Mouse (Mus musculus): Measurements from ENCODE around the gene Qrfp. TPM values are rescaled to one million over a fixed set of nuclear protein-coding genes. Genes with fewer than 3 reads are reported as not detected.
A peak's percentile ranks its signal among the peaks of the same experiment; 100 is the strongest.

Gene Qrfp
- polyA plus RNA-seq (2015; fragmentation: Nextera tagmentation; extraction: Ambion mirVana) = 0.06 and 0.12 TPM in 2 replicates

GRCm38 (mm10) chr2:31810444-31810843 is at the start of gene Qrfp:
Gene Qrfp, minus strand, starts transcription at chr2:31810580.
- 39% methylated on average over 12 of the region's 12 CpGs for WGBS

GRCm38 (mm10) chr2:31858500-31858899 is 48.1 kb upstream of the Qrfp start:
- H3K4me1 ChIP-seq (replicated peaks) = peaks cover 44% of the 10 kb centered on the region
- peak overlapping the region; percentile 28 for H3K4me2 ChIP-seq (replicated peaks)
- no peaks in the 10 kb centered on the region for H3K9me3 ChIP-seq
- H3K27ac ChIP-seq = peak overlapping the region; percentile 60
- no peak overlapping the region for H3K9ac ChIP-seq (replicated peaks)
- H3K36me3 ChIP-seq = no peaks in the 10 kb centered on the region
- peaks cover 7% of the 10 kb centered on the region for H3K27me3 ChIP-seq
- WGBS = 6% methylated on average over 12 of the region's 12 CpGs
- H3K4me3 ChIP-seq (replicated peaks) = no peak overlapping the region
- ATAC-seq = peak; percentile 68

More at GRCm38 (mm10) chr2:31810444-31810843, at the start of gene Qrfp:
- no peak within 1 kb of the TSS for H3K4me2 ChIP-seq (replicated peaks)
- H3K4me3 ChIP-seq (replicated peaks) = no peak within 1 kb of the TSS
- H3K27ac ChIP-seq = peak within 1 kb of the TSS; percentile 88
- H3K27me3 ChIP-seq = no peaks in the 10 kb centered on the region
- no peaks in the 10 kb centered on the region for H3K36me3 ChIP-seq
- H3K9ac ChIP-seq (replicated peaks) = peak within 1 kb of the TSS; percentile 36; the same call in 1 of the 2 replicates
- peaks cover 55% of the 10 kb centered on the region for H3K4me1 ChIP-seq (replicated peaks)
- H3K9me3 ChIP-seq = no peaks in the 10 kb centered on the region
- ATAC-seq = no peak

GRCm38 (mm10) chr2:31857180-31857579 is 46.8 kb upstream of the Qrfp start:
- WGBS = 68% methylated on average over 6 of the region's 6 CpGs

GRCm38 (mm10) chr2:31855991-31856390 is 45.6 kb upstream of the Qrfp start:
- no peak for ATAC-seq
- WGBS = 75% methylated on average over 8 of the region's 8 CpGs
- Histone ChIP-seq H3K27ac (no peak overlapping the region), H3K9me3 (no peaks in the 10 kb centered on the region), H3K4me1 (replicated peaks) (peaks cover 44% of the 10 kb centered on the region), H3K9ac (replicated peaks) (no peak overlapping the region), H3K27me3 (peaks cover 17% of the 10 kb centered on the region), H3K4me2 (replicated peaks) (no peak overlapping the region), H3K36me3 (no peaks in the 10 kb centered on the region), H3K4me3 (replicated peaks) (no peak overlapping the region)

More at GRCm38 (mm10) chr2:31857180-31857579, 46.8 kb upstream of the Qrfp start:
- H3K27ac ChIP-seq = 0 out of 2 replicates have a peak overlapping the region, but pooled peaks have one; percentile 60
- ATAC-seq = no peak
- H3K4me2 ChIP-seq (replicated peaks) = no peak overlapping the region
- no peak overlapping the region for H3K9ac ChIP-seq (replicated peaks)
- no peak overlapping the region for H3K4me3 ChIP-seq (replicated peaks)
- H3K9me3 ChIP-seq = no peaks in the 10 kb centered on the region
- H3K27me3 ChIP-seq = peaks cover 9% of the 10 kb centered on the region
- no peaks in the 10 kb centered on the region for H3K36me3 ChIP-seq
- H3K4me1 ChIP-seq (replicated peaks) = peaks cover 44% of the 10 kb centered on the region

GRCm38 (mm10) chr2:31850141-31850540 is 39.8 kb upstream of the Qrfp start:
- Histone ChIP-seq H3K9me3 (no peaks in the 10 kb centered on the region), H3K4me2 (replicated peaks) (no peak overlapping the region), H3K36me3 (no peaks in the 10 kb centered on the region), H3K27ac (no peak overlapping the region), H3K27me3 (peaks cover 47% of the 10 kb centered on the region), H3K4me1 (replicated peaks) (peaks cover 30% of the 10 kb centered on the region), H3K9ac (replicated peaks) (no peak overlapping the region), H3K4me3 (replicated peaks) (no peak overlapping the region)
- ATAC-seq = no peak
- 49% methylated on average over 12 of the region's 12 CpGs for WGBS

- Histone ChIP-seq H3K9me3 (no peaks in the 10 kb centered on the region), H3K4me1 (replicated peaks) (peaks cover 32% of the 10 kb centered on the region), H3K27me3 (peaks cover 66% of the 10 kb centered on the region), H3K4me2 (replicated peaks) (no peak overlapping the region), H3K4me3 (replicated peaks) (no peak overlapping the region), H3K27ac (no peak overlapping the region), H3K9ac (replicated peaks) (no peak overlapping the region), H3K36me3 (no peaks in the 10 kb centered on the region)
- WGBS = 21% methylated on average over 6 of the region's 6 CpGs
- ATAC-seq = 0 out of 2 replicates have a peak, but pooled peaks have one; percentile 24
Measured at GRCm38 (mm10) chr2:31847908-31848307, 37.5 kb upstream of the Qrfp start.

- WGBS = 4% methylated on average over 35 of the region's 35 CpGs
- peak overlapping the region; percentile 53 for H3K4me3 ChIP-seq (replicated peaks)
- no peaks in the 10 kb centered on the region for H3K36me3 ChIP-seq
- H3K9me3 ChIP-seq = no peaks in the 10 kb centered on the region
- peaks cover 32% of the 10 kb centered on the region for H3K4me1 ChIP-seq (replicated peaks)
- H3K27ac ChIP-seq = no peak overlapping the region
- H3K4me2 ChIP-seq (replicated peaks) = peak overlapping the region; percentile 80
- peaks cover 69% of the 10 kb centered on the region for H3K27me3 ChIP-seq
- no peak for ATAC-seq
- H3K9ac ChIP-seq (replicated peaks) = peak overlapping the region; percentile 69
Measured at GRCm38 (mm10) chr2:31846692-31847660, 36.6 kb upstream of the Qrfp start.

GRCm38 (mm10) chr2:31845896-31846691 is 35.7 kb upstream of the Qrfp start, which contains the start of gene Fibcd1:
Gene Fibcd1, minus strand, starts transcription at chr2:31846005.
- Histone ChIP-seq H3K4me3 (replicated peaks) (peak within 1 kb of the TSS; percentile 53), H3K9ac (replicated peaks) (peak within 1 kb of the TSS; percentile 69), H3K4me1 (replicated peaks) (peaks cover 35% of the 10 kb centered on the region), H3K27me3 (peaks cover 64% of the 10 kb centered on the region), H3K4me2 (replicated peaks) (peak within 1 kb of the TSS; percentile 80), H3K27ac (no peak within 1 kb of the TSS), H3K36me3 (no peaks in the 10 kb centered on the region), H3K9me3 (no peaks in the 10 kb centered on the region)
- WGBS = under 1% methylated on average over 88 of the region's 88 CpGs
- ATAC-seq = peak; percentile 55; the same call in 1 of the 2 replicates

- peak overlapping the region; percentile 80 for H3K4me2 ChIP-seq (replicated peaks)
- no peak overlapping the region for H3K27ac ChIP-seq
- peak overlapping the region; percentile 53 for H3K4me3 ChIP-seq (replicated peaks)
- ATAC-seq = peak; percentile 37
- peak overlapping the region; percentile 69 for H3K9ac ChIP-seq (replicated peaks)
- peaks cover 64% of the 10 kb centered on the region for H3K27me3 ChIP-seq
- WGBS = 2% methylated on average over 23 of the region's 26 CpGs
- peaks cover 35% of the 10 kb centered on the region for H3K4me1 ChIP-seq (replicated peaks)
- H3K36me3 ChIP-seq = no peaks in the 10 kb centered on the region
- no peaks in the 10 kb centered on the region for H3K9me3 ChIP-seq
Measured at GRCm38 (mm10) chr2:31845512-31845895, 35.1 kb upstream of the Qrfp start.

GRCm38 (mm10) chr2:31844729-31845136 is 34.4 kb upstream of the Qrfp start:
- H3K9me3 ChIP-seq = no peaks in the 10 kb centered on the region
- 1% methylated on average over 10 of the region's 10 CpGs for WGBS
- peaks cover 31% of the 10 kb centered on the region for H3K4me1 ChIP-seq (replicated peaks)
- H3K9ac ChIP-seq (replicated peaks) = no peak overlapping the region
- H3K4me3 ChIP-seq (replicated peaks) = peak overlapping the region; percentile 53
- H3K36me3 ChIP-seq = no peaks in the 10 kb centered on the region
- H3K27ac ChIP-seq = peak overlapping the region; percentile 52; the same call in 1 of the 2 replicates
- H3K4me2 ChIP-seq (replicated peaks) = peak overlapping the region; percentile 80
- peak; percentile 78 for ATAC-seq
- peaks cover 71% of the 10 kb centered on the region for H3K27me3 ChIP-seq

- Histone ChIP-seq H3K27me3 (peaks cover 34% of the 10 kb centered on the region), H3K4me1 (replicated peaks) (peaks cover 30% of the 10 kb centered on the region), H3K4me3 (replicated peaks) (no peak overlapping the region), H3K36me3 (no peaks in the 10 kb centered on the region), H3K27ac (no peak overlapping the region), H3K9me3 (no peaks in the 10 kb centered on the region), H3K9ac (replicated peaks) (no peak overlapping the region), H3K4me2 (replicated peaks) (no peak overlapping the region)
- no peak for ATAC-seq
- WGBS = 45% methylated on average over 1 of the region's 1 CpGs
Measured at GRCm38 (mm10) chr2:31838868-31839267, 28.5 kb upstream of the Qrfp start.
